Mouse (Mus musculus) thymus, postnatal 25 days (tissue): ENCODE measurements around the gene Morc2a.

Experiments used
- DNase-seq: peaks from one replicate; pipeline ENCODE4 v3.0.0; 2022

The Morc2a gene

DNA sequence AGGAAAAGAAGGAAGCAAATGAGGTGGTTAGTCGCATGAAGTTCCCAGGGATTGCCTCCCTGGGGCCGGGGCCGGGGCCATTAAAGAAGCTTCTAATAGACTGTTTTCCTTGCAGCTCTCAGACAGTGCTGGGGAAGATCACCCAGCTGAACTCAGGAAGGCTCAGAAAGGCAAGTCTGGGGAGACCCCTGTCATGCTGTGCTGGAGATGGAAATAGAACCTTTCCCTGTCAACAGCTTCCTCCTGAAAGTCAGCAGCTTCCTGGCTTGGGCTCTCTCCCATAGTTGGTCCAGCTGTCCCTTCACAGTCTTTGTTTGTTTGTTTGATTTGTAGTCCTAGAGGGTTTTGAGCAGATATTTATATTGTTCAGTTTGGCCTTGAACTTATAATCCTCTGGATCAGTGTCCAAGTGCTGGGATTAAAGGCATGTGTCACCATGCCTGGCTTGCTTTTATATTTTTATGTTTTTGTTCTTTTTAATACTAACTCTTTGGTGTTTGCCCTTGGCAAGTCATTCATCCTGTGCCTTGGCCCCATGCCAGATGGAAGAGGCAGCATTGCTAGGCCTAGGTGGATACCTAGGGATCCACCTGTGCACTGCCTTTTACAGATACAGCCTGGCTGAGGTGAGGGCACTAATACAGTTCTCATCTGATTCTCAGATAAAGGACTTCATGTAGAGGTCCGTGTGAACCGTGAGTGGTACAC, 35.9 kb downstream of the Morc2a start:
- no peak for DNase-seq

DNA sequence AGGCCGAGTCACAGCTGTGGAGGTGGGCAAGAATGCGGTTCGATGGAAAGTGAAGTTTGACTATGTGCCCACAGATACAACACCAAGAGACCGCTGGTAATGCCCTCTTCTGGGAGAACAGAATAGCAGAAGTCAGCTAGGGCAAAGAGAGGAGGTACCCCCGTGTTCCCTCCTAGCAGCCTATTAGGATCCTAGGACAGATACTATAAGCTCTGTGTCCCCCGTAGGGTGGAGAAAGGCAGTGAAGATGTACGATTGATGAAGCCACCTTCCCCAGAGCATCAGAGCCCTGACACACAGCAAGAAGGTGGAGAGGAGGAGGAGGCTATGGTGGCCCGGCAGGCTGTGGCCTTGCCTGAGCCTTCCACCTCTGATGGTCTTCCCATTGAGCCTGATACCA, 36.4 kb downstream of the Morc2a start:
- no peak for DNase-seq

DNA sequence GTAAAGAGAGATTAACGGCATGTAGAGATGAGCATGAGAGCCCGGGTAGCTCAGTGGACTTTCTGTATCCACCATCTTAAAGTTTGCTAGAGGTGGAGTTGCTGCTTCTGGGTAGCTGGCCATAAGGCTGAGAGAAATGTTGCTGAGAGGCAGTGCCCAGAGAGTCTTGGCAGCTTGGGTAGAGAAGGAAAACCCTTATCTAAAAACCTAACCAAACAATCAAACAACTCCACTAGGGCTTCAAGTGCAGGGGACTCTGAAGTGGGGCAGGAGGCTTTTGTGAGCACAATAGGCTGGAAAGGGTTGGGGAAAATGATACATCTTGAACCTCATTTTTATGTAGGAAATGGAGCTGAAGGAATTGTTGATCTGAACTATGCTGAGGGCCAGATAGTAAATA, 37.3 kb downstream of the Morc2a start:
- no peak for DNase-seq

DNA sequence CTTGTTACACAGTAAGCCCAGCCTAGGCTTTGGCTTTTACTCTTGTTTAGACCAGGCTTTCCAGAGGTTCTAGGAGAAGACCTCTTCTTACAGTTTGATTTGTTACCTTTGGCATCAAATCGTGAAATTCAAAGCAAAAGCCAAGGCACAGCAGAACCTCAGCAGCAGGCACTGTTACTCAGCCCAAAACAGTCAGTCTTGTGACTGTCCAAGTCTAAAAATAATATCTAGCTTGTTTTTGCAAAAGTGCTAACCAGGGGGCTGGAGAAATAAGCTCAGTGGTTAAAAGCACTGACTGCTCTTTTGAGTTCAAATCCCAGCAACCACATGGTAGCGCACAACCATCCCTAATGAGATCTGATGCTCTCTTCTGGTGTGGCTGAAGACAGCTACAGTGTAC, 37.9 kb downstream of the Morc2a start:
- DNase-seq, result no peak

DNA sequence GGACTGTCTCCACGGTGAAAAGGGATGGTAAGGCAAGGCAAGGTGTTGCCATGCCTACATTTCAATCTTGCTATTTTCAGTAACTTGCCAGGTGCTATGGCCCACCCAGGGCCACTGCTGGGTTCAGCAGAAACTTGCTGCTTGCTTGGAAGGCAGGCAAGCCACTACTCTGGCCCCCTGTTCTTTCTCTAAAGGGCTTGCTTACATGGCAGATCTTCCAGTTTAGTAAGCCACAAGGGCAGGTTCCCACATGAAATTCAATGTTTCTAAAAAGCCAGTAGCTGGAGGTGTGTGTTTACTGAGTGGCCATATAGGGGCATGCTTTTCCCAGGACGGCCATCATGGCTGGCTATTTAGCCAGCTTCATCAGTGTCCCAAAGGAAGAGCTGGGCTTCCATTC, 42.8 kb downstream of the Morc2a start:
- no peak for DNase-seq

DNA sequence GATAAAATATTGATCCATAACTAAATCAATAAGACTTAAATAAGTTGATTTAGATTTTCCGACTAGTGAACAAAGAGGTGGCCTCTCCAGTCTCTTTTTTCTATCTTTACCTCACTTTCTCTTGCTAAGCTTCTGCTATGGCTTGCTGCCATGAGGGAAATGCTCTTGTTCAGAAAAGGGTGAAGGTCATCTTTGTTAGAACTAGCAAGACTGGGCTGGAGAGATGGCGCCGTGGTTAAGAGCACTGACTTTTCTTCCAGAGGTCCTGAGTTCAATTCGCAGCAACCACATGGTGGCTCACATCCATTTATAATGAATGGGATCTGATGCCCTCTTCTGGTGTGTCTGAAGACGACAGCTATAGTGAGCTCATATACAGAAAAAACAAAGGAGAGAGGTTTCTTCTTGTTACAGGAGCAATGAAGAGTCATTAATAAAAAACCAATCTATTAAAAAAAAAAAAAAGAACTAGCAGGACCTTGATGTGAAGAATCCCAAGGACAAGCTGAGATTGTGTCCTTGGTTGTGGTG, 47.2 kb downstream of the Morc2a start:
- DNase-seq, result no peak

DNA sequence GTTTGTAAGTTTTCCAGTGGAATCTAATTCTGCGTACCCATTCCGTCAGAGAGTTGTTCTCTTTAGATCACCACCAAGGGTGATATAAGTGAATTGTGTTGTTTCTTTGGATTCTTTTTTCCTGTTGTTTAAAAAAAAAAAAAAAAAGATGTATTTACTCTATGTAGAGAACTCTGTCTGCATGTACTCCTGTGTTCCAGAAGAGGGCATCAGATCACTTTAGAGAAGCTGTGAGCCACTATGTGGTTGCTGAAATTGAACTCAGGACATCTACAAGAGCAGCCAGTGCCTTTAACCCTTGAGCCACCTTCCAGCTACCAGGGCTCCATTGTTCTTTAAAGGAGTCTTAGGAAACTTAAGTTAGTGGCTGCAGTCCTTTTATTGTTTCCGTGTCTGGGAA, 48.5 kb downstream of the Morc2a start:
- no peak for DNase-seq

DNA sequence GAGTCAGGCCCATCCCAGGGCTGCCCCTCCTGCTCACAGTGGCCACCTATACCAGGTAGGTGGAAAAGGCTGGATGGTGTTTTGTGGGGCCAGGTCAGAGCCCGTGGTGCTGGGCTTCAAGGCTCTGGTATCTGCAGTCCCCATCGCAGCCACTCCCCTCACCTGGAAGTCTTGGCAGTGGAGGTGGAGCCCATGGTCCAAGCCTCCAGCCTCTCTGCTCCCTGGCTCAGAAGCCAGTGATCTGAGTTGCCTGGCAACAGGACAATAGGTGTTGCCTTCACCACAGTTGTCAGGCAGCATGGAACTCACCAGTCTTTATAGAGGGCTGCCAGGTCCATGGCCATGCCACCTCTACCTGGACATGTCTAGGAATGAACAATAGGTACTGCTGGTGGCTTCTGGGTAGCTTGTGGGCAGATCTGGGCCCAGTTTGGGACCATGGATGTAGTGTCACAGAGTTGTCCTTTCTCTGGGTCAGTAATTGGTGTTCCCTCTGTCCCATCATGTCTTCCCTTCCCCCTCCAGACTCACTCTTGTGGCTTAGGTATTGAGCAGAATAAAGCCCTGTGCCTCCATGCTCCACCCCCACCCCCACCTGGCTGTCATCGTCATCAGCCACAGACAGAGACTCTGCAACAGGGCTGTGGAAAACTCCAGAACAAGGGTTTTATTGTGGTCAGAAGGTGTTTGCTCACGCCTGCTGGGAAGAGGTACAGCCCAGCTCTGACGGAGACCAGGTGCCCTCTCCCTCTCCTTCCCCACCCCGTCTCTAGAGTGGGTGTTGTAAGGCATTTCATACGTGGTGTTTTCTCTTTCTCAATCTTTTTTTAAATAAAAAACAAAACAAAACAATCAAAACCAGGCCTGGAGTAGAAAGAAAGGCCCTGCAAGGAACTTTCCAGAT, 54.4 kb downstream of the Morc2a start:
- no peak for DNase-seq

DNA sequence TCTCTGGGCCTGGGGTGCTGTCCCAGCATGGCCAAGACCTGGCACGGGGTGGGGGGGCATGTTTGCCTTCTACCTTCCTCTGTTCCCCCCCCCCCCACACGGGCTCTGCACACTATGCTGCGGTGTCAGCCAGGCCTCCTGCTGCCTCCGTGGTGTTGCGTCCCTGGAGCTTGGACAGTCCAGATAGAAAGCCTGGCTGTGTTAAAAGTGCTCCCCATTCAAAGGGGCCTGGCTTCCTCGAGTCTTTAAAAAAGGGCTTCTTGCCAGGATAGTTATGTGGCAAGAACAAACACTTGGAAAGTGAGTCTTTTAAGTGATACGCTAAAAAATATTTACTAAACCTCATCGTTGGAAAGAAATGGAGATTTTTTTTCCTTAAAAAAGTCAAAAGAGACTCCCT, 55.4 kb downstream of the Morc2a start:
- no peak for DNase-seq

DNA sequence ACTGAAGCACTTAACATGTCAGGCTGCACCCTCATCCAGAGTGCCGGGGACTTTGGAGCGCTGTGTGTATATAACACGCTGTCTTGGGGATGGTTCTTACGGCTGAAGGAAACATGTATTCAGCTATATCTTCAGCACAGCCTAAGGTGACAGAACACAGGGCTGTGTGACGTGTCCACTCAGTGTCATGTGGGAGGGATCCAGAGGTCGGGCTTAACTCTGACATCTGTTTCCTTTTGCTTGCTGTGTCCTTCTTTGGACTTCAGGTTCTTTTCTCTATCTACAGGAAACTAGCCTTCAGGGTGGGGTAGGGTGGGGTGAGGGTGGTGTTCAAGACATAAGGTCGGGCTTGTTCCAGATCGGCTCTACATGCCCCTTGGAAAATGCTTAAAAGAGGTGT, 58.1 kb downstream of the Morc2a start:
- no peak for DNase-seq

DNA sequence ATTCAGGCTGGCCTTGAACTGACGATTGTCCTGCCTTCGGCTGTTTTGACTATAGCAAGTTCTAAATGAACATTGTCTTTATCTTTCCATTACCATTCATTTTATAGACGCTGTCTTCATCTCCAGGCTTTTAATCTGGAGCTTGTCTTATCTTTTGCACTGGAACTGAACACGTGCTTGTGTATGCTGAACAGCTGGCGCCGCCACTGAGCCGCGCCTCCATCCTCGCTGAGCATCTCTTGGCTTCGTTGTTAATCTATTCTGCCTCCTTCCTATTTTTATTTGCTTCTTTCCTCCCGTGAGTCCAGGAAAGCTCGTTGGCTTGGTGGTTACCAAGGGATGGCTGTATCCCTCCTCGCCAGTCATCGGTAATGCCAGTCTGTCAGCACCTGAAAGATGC, 61.2 kb downstream of the Morc2a start:
- no peak for DNase-seq

DNA sequence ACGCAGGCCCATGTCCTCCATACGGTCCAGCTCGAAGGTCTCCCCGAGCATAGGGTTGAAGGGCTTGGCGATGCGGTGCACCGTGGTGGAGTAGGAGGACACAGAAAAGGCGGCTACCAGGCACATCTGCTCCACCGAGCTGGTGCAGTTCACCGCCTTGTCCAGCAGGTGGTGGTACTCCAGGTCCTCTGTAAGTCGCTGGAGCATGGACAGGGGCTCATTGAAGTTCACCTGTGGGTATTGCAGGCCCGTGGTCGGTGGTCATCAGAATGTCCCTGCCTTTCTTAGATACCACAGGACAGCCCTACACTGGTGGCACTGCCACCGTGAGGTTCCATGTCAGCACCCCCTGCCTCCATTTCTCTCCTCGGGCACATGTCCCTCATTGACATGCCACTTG, 65.5 kb downstream of the Morc2a start:
- peak; percentile 48 for DNase-seq

DNA sequence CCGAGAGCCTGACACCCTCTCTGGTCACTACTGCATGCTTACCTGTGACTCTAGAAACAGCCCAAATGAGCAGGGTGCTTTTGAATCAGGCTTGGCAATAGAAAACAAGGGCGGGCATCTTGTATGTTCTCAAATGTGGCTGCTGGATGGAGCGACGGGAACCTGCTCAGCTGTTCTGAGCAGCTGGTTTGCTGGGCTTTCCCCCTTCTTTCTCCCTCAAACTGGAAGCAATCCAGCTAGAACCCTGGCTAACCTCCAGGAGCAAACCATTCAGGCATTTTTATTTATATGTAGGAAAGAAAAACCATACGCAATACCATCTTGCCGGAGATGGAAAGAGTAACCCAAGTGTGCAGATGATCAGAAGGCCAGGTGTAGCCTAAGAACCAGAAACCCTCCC, 67.7 kb downstream of the Morc2a start:
- no peak for DNase-seq

DNA sequence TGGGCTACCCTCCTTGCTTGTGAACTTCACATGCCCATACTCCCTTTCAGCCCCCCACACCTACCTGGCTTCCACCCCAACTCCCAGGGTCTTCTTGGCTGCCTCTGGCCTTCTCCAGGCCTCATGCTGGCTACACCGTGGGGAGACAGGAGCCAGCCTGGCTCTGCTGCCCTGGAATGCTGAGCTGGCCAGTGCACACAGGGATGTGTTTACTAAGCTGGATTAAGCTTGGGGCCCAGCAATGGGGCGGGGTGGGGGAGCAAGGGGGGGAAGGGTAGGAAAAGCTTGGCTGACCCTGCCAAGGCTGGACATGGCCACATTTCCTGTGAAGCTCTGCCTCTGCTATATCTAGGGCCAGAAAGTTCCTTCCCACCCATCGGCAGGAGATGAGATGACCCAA, 73.0 kb downstream of the Morc2a start:
- no peak for DNase-seq

DNA sequence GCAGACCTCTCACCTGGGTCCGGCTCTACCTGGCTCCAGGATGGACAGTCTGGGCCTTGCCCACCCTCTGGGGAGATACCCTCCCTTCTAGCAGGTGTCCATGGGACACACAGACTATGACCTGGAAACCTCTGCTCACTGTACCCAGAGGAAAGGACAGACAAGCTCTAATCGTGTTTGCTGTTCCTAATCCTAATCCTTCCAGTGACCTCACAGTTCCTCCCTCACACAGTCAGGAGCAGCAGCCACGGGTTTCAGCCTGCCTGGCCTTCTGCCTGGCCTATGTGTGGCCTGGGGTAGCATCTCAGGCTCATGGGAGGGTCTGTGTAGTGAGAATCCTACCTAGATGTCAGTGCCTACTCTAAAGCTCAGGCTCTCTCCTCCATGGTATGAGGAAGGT, 73.9 kb downstream of the Morc2a start:
- DNase-seq, result no peak

DNA sequence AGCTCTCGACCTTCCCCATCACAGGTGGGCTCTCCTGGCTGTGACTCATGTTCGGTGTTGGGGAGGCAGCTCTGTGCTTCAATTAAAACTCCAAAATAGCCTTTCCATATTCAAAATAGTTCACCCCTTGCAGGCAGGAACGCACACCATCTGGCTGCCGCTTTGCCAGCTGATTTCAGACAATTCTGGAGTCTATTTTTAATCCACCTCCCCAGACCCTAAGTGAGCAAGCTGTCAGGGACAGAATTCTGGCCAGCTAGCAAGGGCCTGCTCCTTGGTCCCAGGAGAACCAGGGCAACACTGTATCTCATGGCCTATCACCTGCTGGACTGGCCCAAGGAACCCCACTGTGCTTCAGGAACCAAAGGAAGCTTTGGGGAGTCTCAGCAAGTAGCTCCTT, 74.9 kb downstream of the Morc2a start:
- no peak for DNase-seq

DNA sequence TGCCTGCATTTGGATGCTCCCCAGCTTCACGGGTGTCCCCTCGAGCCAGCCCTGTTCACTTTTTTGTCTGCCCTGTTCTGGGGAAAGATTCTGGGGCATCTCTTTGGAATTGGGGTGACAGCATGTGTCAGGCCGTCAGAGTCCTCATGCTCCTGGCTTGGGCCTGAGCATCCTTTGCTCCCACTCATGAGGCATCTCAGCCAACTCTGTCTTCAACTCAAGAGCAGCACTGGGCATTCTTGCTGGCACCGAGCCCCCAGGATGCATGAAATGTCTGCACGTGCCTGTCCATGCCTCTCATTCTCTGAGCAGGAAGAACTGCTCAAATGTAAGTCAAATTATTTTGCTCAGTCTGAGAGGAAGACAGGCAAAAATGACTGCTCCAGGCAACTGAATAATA, 75.7 kb downstream of the Morc2a start:
- no peak for DNase-seq

DNA sequence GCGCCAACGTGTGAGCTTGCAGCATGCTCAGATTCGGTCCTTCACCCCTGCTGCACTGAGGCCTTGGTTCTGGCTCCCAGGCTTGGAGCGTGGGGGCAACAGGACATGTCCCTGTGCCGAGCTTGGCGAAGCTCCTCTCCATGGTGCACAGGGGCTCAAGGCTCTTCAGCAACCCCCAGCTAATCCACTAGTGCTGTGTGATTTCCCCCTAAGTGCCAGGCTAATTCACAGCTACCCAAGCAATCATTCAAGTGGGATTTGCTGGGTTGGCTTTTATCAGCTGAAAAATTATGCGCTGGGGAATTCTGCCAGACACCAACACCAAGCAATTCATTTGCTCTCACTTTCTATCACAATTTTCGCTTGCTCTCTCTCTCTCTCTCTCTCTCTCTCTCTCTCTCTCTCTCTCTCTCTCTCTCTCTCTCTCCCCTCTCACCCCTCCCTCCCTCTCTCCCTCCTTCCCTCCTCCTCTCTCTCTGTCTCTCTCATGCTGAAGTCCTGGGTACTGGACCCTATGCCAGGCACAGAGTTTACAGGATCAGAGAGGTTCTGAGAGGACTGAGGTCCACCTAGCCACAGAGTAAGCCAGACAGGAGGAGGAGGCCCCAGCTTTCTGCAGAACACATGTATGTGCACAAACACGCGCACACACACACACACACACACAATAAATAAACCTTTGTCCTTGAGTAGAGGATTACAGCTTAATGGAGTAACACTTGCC, 76.5 kb downstream of the Morc2a start:
- DNase-seq, result no peak

DNA sequence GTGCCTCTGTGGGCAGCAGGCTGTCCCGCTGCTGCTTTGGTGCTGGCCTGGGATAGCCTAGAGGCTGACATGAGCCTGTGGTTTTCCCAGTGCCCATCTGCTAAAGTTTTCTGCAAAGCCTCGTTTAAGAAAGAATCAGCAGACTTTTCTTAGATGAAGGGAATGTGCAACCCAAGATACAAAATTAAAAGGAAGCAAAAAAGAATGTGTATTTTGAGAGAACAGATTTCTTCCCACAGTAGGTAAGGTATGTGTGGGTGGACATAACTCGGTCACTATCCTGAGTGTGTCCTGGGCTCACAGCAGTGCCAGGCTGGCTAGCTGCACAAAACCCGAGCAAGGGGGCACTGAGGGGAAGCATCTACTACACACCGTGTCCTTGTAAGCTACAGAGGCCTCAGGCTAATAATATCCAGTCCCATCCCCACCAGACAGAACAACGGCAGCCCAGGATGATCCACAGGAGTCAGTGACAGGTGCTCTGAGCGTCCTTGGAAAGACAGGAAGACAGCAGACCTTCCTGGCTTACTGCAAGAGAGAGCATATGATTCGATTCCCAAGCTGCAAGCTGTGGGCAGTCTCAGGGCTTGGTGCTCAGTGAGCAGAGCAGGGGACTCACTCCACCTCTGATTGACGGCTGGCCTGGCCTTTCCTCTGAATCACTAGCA, 78.6 kb downstream of the Morc2a start:
- DNase-seq, result no peak

DNA sequence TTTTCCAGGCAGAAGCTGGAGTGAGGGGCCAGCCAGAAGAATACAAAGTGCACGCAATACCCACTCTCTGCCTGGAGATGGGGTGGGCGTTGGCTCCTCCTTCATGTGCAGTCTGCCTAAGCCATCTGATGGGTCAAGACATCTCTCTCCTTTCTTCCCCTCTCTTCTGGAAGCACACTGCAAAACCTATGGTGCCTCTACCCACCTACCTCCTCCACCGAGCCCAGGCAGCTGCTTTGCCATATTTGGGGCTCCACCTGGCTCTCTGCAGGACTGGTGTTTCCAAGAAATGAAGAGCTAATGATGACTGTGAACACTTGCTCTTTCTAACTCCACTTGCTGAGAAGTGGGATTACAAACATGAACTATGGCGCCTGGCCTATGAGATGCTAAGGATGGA, 82.5 kb downstream of the Morc2a start:
- no peak for DNase-seq

DNA sequence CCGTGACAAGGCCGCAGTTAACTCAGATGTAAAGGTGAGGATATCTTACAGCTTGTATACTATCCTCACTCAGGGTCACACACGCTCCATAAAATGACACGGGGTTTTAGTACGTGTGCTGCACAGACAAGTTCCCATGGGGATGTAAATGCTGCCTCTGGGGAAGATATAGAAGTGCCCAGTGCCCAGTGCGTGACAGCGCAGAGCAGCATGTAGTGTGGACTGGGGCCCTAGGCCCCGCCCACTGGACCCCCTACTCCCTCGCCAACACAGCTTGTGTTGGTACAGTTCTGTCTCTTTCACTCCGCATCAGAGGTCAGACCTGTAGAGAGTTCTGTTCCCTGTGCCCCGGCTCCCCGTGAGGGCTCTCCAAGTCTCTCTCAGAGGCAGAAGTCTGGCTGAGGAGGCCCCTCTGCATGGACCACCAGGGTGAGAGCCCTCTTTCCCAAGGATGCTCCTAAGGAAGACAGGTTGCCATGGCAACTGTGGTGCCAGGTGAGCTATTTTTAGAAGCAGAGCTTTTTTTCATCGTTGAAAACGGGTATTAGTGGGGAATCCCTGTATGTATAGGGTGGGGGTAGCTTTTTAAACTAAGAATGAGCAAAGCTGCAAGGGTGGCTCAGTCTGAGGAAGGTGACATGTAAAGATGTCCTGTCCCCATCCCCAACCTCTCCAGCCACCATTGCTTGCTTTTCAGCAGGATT, 85.1 kb downstream of the Morc2a start:
- DNase-seq, result no peak

DNA sequence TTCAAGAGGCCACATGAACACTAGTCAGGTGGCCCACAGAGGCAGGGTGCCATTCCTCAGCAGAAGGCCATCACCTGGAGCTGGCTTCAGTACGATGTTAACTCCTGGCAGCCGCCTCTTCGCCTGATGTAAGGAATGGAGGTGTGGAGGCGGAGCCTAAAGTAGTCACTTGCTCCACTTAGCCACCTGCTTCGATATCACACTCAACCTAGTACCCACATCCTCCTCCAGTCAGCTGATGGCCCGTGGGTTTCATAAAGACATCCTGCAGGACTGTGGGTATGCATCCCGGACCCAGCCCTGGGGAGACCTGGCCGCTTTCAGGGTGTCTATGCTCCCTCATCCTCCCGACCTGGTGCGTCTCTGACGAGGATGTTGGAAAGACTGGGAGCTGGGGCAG, 86.7 kb downstream of the Morc2a start:
- DNase-seq, result no peak
